Mouse (Mus musculus): Measurements from ENCODE around the gene Hist1h2bp. TPM values are rescaled to one million over a fixed set of nuclear protein-coding genes. Genes with fewer than 3 reads are reported as not detected.
"Not testable (repeated sequence)": the region's sequence is repeated elsewhere in the genome, so short reads cannot be mapped to it uniquely, and the experiment has no call there.

The Hist1h2bp gene
- polyA plus RNA-seq, 1 experiment from 2014 or later: 0.56 TPM

- WGBS: 71% methylated on average over 1 of the region's 1 CpGs
- Histone ChIP-seq H3K27ac (replicated peaks) (no peak overlapping the region), H3K36me3 (no peaks in the 10 kb centered on the region), H3K27me3 (replicated peaks) (no peaks in the 10 kb centered on the region), H3K4me2 (no peak overlapping the region), H3K4me1 (peaks cover 15% of the 10 kb centered on the region), H3K4me3 (replicated peaks) (no peak overlapping the region), H3K9me3 (replicated peaks) (no peaks in the 10 kb centered on the region), H3K9ac (replicated peaks) (no peak overlapping the region)
- ATAC-seq (ENCODE audit: low FRiP score): no peak
These were observed 31.6 kb upstream of the Hist1h2bp start for GRCm38 (mm10) chr13:21755707-21756106.

GRCm38 (mm10) chr13:21778814-21779766 is 8.2 kb upstream of the Hist1h2bp start:
- H3K27me3 ChIP-seq (replicated peaks): peaks cover 6% of the 10 kb centered on the region; the same call in 1 of the 2 replicates
- peak overlapping the region; percentile 79; the same call in 1 of the 2 replicates for H3K27ac ChIP-seq (replicated peaks)
- peak overlapping the region; percentile 49 for H3K4me3 ChIP-seq (replicated peaks)
- no peaks in the 10 kb centered on the region for H3K36me3 ChIP-seq
- H3K4me2 ChIP-seq: peak overlapping the region; percentile 89
- H3K9ac ChIP-seq (replicated peaks): peak overlapping the region; percentile 56
- WGBS: 3% methylated on average over 33 of the region's 33 CpGs
- no peaks in the 10 kb centered on the region for H3K9me3 ChIP-seq (replicated peaks)
- peak; percentile 94 for ATAC-seq (ENCODE audit: low FRiP score)
- H3K4me1 ChIP-seq: peaks cover 29% of the 10 kb centered on the region

- under 1% methylated on average over 44 of the region's 44 CpGs for WGBS
- peaks cover 33% of the 10 kb centered on the region for H3K4me1 ChIP-seq
- peak within 1 kb of the TSS; percentile 60 for H3K27ac ChIP-seq (replicated peaks)
- peak; percentile 4; the same call in 1 of the 2 replicates for ATAC-seq (ENCODE audit: low FRiP score)
- no peaks in the 10 kb centered on the region for H3K36me3 ChIP-seq
- H3K9me3 ChIP-seq (replicated peaks): no peaks in the 10 kb centered on the region
- peaks cover 6% of the 10 kb centered on the region; the same call in 1 of the 2 replicates for H3K27me3 ChIP-seq (replicated peaks)
- H3K4me3 ChIP-seq (replicated peaks): peak within 1 kb of the TSS; percentile 49
- H3K9ac ChIP-seq (replicated peaks): peak within 1 kb of the TSS; percentile 50
- H3K4me2 ChIP-seq: peak within 1 kb of the TSS; percentile 89
These were observed 7.2 kb upstream of the Hist1h2bp start, which contains the start of gene Hist1h1b for GRCm38 (mm10) chr13:21779767-21780731. Gene Hist1h1b (minus strand): TSS chr13:21780625.

- Histone ChIP-seq H3K9ac (replicated peaks) (no peak overlapping the region; the same call in 1 of the 2 replicates), H3K4me2 (peak overlapping the region; percentile 89), H3K4me1 (peaks cover 36% of the 10 kb centered on the region), H3K27ac (replicated peaks) (no peak overlapping the region), H3K9me3 (replicated peaks) (no peaks in the 10 kb centered on the region), H3K4me3 (replicated peaks) (no peak overlapping the region), H3K27me3 (replicated peaks) (peaks cover 6% of the 10 kb centered on the region; the same call in 1 of the 2 replicates), H3K36me3 (no peaks in the 10 kb centered on the region)
- 49% methylated on average over 6 of the region's 6 CpGs for WGBS
- no peak for ATAC-seq (ENCODE audit: low FRiP score)
These were observed 6.2 kb upstream of the Hist1h2bp start for GRCm38 (mm10) chr13:21781021-21781555.

GRCm38 (mm10) chr13:21781639-21782038 is 5.6 kb upstream of the Hist1h2bp start:
- ATAC-seq (ENCODE audit: low FRiP score): no peak
- Histone ChIP-seq H3K27ac (replicated peaks) (no peak overlapping the region), H3K9me3 (replicated peaks) (no peaks in the 10 kb centered on the region), H3K4me2 (no peak overlapping the region), H3K27me3 (replicated peaks) (peaks cover 6% of the 10 kb centered on the region; the same call in 1 of the 2 replicates), H3K36me3 (no peaks in the 10 kb centered on the region), H3K4me3 (replicated peaks) (no peak overlapping the region), H3K9ac (replicated peaks) (no peak overlapping the region), H3K4me1 (peaks cover 39% of the 10 kb centered on the region)
- 96% methylated on average over 1 of the region's 1 CpGs for WGBS

GRCm38 (mm10) chr13:21782361-21783254 is 4.7 kb upstream of the Hist1h2bp start:
- Histone ChIP-seq H3K4me1 (peaks cover 39% of the 10 kb centered on the region), H3K4me2 (peak overlapping the region; percentile 72), H3K27ac (replicated peaks) (peak overlapping the region; percentile 72), H3K9ac (replicated peaks) (peak overlapping the region; percentile 45; the same call in 1 of the 2 replicates), H3K4me3 (replicated peaks) (peak overlapping the region; percentile 41)
- H3K9me3 ChIP-seq (replicated peaks); H3K36me3 ChIP-seq; ATAC-seq (ENCODE audit: low FRiP score); H3K27me3 ChIP-seq (replicated peaks): not testable (repeated sequence)
- under 1% methylated on average over 15 of the region's 35 CpGs for WGBS

- Histone ChIP-seq H3K36me3 (no peaks in the 10 kb centered on the region), H3K9ac (replicated peaks) (peak within 1 kb of the TSS; percentile 45; the same call in 1 of the 2 replicates), H3K4me3 (replicated peaks) (peak within 1 kb of the TSS; percentile 41), H3K4me1 (peaks cover 43% of the 10 kb centered on the region), H3K27ac (replicated peaks) (peak within 1 kb of the TSS; percentile 72), H3K4me2 (peak within 1 kb of the TSS; percentile 72), H3K9me3 (replicated peaks) (no peaks in the 10 kb centered on the region), H3K27me3 (replicated peaks) (peaks cover 6% of the 10 kb centered on the region; the same call in 1 of the 2 replicates)
- WGBS: under 1% methylated on average over 15 of the region's 20 CpGs
- ATAC-seq (ENCODE audit: low FRiP score): peak; percentile 85
These were observed 4.0 kb upstream of the Hist1h2bp start, which contains the start of gene Hist1h3i for GRCm38 (mm10) chr13:21783255-21783617. Gene Hist1h3i (minus strand): TSS chr13:21783370.

- H3K4me2 ChIP-seq: peak overlapping the region; percentile 72
- ATAC-seq (ENCODE audit: low FRiP score): no peak
- peaks cover 45% of the 10 kb centered on the region for H3K4me1 ChIP-seq
- H3K9ac ChIP-seq (replicated peaks): no peak overlapping the region; the same call in 1 of the 2 replicates
- H3K27me3 ChIP-seq (replicated peaks): peaks cover 6% of the 10 kb centered on the region; the same call in 1 of the 2 replicates
- peak overlapping the region; percentile 41 for H3K4me3 ChIP-seq (replicated peaks)
- WGBS: 2% methylated on average over 9 of the region's 9 CpGs
- peak overlapping the region; percentile 58; the same call in 1 of the 2 replicates for H3K27ac ChIP-seq (replicated peaks)
- no peaks in the 10 kb centered on the region for H3K36me3 ChIP-seq
- no peaks in the 10 kb centered on the region for H3K9me3 ChIP-seq (replicated peaks)
These were observed 3.5 kb upstream of the Hist1h2bp start for GRCm38 (mm10) chr13:21783734-21784161.

- peak overlapping the region; percentile 72; the same call in 1 of the 2 replicates for H3K4me2 ChIP-seq
- no peaks in the 10 kb centered on the region for H3K9me3 ChIP-seq (replicated peaks)
- H3K4me1 ChIP-seq: peaks cover 42% of the 10 kb centered on the region
- peaks cover 6% of the 10 kb centered on the region; the same call in 1 of the 2 replicates for H3K27me3 ChIP-seq (replicated peaks)
- H3K4me3 ChIP-seq (replicated peaks): no peak overlapping the region
- H3K9ac ChIP-seq (replicated peaks): no peak overlapping the region; the same call in 1 of the 2 replicates
- no peaks in the 10 kb centered on the region for H3K36me3 ChIP-seq
- no peak for ATAC-seq (ENCODE audit: low FRiP score)
- WGBS: 18% methylated on average over 6 of the region's 6 CpGs
- peak overlapping the region; percentile 58; the same call in 1 of the 2 replicates for H3K27ac ChIP-seq (replicated peaks)
These were observed 3.0 kb upstream of the Hist1h2bp start for GRCm38 (mm10) chr13:21784311-21784710.
